Mouse (Mus musculus) cortical plate, adult 2 months (tissue): ENCODE results near the gene Sart3.

Source experiments
- CTCF ChIP-seq: fragments of 200-500 bp; IDR thresholded peaks from 2 replicates; pipeline ENCODE4 v1.5.1; 2011; ENCODE audit warnings: mild to moderate bottlenecking, control low read depth, low read length; ENCODE audit not compliant: insufficient read depth; ENCODE audit errors: extremely low read depth
- POLR2A ChIP-seq: fragments of 200-500 bp; IDR thresholded peaks from 2 replicates; pipeline ENCODE4 v1.6.1; 2011; ENCODE audit warnings: mild to moderate bottlenecking, low read length, control low read depth; ENCODE audit not compliant: insufficient read depth; ENCODE audit errors: extremely low read depth

DNA sequence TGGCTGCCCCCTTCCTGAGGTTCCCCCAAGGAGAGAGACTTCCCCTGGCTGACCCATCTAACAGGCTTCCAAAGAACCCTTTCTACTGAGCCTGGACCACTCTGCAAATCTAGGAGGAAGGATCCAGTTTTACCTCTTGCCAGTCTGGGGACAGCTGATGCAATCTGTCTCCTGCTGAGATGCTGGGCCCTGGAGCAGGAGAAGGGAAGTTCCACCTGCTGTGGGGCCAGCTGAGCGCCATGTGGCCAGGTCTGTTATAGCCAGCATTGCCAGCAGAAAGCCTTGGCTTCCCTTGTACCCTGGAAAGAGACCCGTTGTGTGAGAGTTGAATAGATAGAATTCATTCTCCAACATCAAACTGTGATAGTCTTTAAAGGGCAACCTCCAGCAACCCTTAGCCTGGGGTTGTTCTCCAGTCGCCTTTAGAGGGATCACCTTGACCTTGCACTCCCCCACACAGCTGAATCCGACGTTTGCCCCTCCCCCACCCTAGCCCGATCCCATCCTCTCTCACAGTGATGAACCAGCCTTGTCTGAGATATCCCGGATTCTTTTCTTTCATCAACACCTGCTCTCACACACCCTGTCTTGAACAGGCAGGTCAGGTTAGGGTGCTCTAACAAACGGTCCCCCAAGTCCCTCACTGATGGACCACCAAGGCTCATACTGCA lies 48.6 kb downstream of the Sart3 start:
- no peak for TF ChIP-seq POLR2A
- TF ChIP-seq CTCF, result no peak
